Mouse (Mus musculus): ENCODE measurements around the gene Rbm34. TPM values are rescaled to one million over a fixed set of nuclear protein-coding genes. Genes with fewer than 3 reads are reported as not detected.
"Not testable (repeated sequence)": the region's sequence is repeated elsewhere in the genome, so short reads cannot be mapped to it uniquely, and the experiment has no call there.

Rbm34 gene
- polyA plus RNA-seq, 1 experiment from 2014 or later: 22.2 TPM

DNA sequence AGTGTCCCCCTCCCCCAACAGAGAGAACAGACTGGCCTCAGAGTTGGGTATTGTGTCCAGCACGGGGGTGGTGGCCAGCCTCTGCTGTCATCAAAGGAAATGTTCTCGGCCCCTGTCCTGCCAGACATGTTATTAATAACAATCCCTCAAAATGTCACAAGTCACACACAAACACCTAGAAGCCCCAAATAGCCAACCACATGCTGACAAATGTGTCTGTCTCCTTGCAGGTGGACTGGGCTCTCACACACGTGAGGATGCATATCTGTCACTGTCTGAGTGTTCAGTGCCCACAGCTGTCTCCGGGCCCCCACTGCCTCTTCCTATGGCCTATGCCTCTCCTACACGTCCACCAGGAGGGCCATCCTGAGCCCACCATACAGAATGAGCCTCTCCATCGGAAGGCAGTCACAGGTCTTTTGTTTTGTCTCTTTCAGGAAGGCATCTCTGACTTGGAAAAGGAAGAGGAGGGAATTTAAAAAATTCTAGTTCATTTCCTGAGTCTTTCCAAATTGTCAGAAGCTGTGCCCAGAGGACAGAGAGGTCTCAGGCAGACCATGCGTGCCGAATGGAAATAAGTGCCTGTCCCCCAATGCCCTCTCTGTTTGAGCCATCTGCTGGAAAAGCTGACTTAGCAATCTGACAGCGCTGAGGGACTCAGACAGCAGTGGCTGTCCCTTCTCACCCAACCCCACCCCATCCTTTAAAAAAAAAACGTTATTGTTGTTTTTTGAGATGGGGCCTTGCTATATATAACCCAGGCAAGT is 56.1 kb downstream of the Rbm34 start:
- Histone ChIP-seq H3K4me2 (no peak overlapping the region), H3K4me3 (no peak overlapping the region), H3K27ac (no peak overlapping the region), H3K27me3 (no peaks in the 10 kb centered on the region), H3K9ac (no peak overlapping the region), H3K36me3 (no peaks in the 10 kb centered on the region), H3K9me3 (no peaks in the 10 kb centered on the region), H3K4me1 (peaks cover 32% of the 10 kb centered on the region)
- 47% methylated on average over 10 of the region's 10 CpGs for WGBS
- ATAC-seq (ENCODE audit: insufficient number of reproducible peaks, low FRiP score, low TSS enrichment, low read depth): no peak

DNA sequence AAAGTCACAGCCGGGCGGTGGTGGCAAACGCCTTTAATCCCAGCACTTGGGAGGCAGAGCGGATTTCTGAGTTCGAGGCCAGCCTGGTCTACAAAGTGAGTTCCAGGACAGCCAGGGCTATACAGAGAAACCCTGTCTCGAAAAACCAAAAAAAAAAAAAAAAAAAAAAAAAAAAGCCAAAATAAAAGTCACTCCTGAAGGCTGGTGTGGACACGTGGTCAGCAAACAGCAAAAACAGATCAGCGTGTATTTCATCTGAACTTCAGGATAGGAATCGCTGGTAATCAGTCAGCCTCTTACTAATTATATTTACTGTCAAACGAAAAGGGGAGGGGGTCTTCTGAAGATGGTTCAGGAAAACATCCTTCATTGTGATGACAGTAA is 56.8 kb downstream of the Rbm34 start:
- H3K4me3 ChIP-seq; H3K9me3 ChIP-seq; H3K4me2 ChIP-seq; H3K36me3 ChIP-seq; H3K27me3 ChIP-seq; ATAC-seq (ENCODE audit: insufficient number of reproducible peaks, low FRiP score, low TSS enrichment, low read depth); H3K9ac ChIP-seq: not testable (repeated sequence)
- WGBS: 57% methylated on average over 10 of the region's 10 CpGs
- Histone ChIP-seq H3K4me1 (peaks cover 33% of the 10 kb centered on the region), H3K27ac (peak overlapping the region; percentile 81; the same call in 1 of the 2 replicates)

DNA sequence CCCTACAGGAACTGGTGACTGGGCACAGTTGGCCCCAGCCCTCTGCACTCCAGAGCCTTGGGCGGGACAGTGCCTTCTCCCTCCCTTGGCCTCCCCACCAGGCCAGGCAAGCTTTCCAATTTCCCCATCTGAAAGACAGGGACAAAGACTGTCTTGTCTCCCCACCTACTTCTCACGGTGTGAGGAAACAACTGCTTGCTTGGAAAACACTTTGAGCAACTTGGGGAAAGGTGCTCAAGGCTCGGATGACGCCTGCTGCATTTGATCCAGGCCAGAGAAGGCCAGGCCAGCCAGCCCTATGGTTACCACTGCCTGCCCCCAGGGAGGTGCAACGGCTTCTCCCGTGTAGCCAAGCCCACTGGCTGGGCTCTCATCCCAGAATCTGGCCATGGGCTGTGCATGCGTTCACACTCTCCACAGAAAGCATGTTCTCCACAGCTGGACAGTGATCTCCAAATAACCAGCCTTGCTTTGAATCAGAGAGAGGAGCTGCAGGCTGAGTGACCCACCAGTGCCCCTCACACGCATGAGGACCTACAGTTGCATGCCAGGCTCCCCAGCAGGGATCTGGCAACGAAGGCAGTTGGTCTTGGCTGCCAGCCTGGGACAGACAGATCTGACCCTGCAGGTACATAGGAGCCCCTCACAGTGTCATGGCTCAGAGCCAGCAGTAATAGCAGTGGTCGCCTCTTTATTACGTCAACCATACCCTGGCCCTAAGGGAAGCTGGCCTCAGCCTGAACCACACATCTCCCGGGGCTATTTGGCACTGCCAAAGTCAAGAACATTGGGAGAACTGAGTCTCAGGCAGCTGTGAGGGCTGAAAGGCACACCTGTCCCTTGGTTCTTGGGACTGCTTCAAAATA is 57.4 kb downstream of the Rbm34 start:
- 22% methylated on average over 12 of the region's 12 CpGs for WGBS
- H3K27ac ChIP-seq: peak overlapping the region; percentile 81
- peak; percentile 80 for ATAC-seq (ENCODE audit: insufficient number of reproducible peaks, low FRiP score, low TSS enrichment, low read depth)

DNA sequence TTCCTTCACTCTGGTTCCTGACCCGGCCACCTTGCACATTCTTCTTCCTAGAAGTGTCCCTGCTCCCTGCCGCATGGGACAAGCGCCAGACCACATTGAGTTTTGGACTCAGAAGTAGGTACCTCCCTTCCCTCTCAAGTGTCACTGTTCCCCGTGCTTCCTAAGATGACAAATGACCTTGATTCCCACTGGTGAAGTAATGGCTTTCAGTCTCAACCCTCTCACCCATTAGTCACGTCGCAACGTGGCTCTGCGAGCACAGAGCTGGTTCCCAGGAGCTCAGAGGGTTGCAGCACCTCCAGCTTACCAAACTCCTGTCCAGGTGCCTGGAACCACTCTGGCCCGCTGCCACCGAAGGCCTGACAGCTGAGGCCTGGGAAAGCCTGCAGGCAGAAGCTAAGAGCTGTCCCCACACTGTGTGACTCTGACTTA is 61.5 kb downstream of the Rbm34 start:
- Histone ChIP-seq H3K9ac (no peak overlapping the region), H3K4me1 (peaks cover 29% of the 10 kb centered on the region), H3K4me2 (no peak overlapping the region), H3K4me3 (no peak overlapping the region), H3K9me3 (no peaks in the 10 kb centered on the region), H3K36me3 (no peaks in the 10 kb centered on the region), H3K27ac (no peak overlapping the region; the same call in 1 of the 2 replicates), H3K27me3 (no peaks in the 10 kb centered on the region)
- 52% methylated on average over 10 of the region's 10 CpGs for WGBS
- ATAC-seq (ENCODE audit: insufficient number of reproducible peaks, low FRiP score, low TSS enrichment, low read depth): no peak

More for the DNA sequence above, 57.4 kb downstream of the Rbm34 start:
- Histone ChIP-seq H3K4me3 (no peak overlapping the region), H3K4me1 (peaks cover 38% of the 10 kb centered on the region), H3K9me3 (no peaks in the 10 kb centered on the region), H3K4me2 (no peak overlapping the region), H3K9ac (no peak overlapping the region), H3K27me3 (no peaks in the 10 kb centered on the region), H3K36me3 (no peaks in the 10 kb centered on the region)

DNA sequence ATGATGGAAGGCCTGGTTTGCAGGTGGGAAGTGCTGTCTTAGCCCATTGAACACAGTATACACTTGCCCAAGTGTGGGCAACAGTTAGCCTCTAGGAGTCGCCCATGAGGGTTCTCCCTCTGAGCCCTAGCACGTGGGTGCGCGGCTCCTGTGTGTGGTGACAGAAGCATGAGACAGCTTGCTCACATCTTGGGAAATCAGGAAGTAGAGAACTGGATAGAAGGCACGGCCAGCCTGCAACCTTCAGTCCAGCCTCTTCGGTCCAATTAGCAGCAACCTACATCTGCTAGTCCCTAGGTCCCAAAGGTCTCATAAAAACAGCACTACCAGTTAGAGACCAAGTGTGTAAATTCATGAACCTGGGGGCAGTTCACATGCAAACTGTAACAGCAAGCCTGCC is 62.1 kb downstream of the Rbm34 start:
- ATAC-seq (ENCODE audit: insufficient number of reproducible peaks, low FRiP score, low TSS enrichment, low read depth): no peak
- Histone ChIP-seq H3K4me3 (no peak overlapping the region), H3K9me3 (no peaks in the 10 kb centered on the region), H3K4me2 (no peak overlapping the region), H3K4me1 (peaks cover 27% of the 10 kb centered on the region), H3K36me3 (no peaks in the 10 kb centered on the region), H3K27ac (no peak overlapping the region), H3K27me3 (no peaks in the 10 kb centered on the region), H3K9ac (no peak overlapping the region)
- WGBS: 54% methylated on average over 6 of the region's 6 CpGs

DNA sequence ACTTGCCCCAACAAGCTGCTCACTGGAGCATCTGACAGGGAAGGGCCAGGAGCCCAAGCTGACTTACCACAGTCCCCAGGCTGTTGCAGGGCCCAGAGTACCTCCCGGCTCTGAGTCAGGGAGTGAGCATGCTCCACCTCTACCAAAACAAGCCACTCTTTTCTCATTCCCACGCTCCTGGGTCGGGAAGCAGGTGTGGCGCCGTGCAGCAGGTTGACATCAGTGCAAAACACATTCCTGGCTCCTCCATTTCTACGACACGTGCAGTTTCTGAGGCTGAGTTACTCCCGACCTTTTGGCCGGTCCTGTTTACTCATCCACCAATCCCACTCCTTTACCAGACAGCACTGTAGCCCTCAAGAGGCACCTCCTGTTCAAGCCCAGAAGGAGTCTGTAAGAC is 62.9 kb downstream of the Rbm34 start:
- no peak overlapping the region for H3K9ac ChIP-seq
- no peaks in the 10 kb centered on the region for H3K9me3 ChIP-seq
- ATAC-seq (ENCODE audit: insufficient number of reproducible peaks, low FRiP score, low TSS enrichment, low read depth): no peak
- peaks cover 19% of the 10 kb centered on the region for H3K4me1 ChIP-seq
- H3K4me3 ChIP-seq: no peak overlapping the region
- H3K36me3 ChIP-seq: no peaks in the 10 kb centered on the region
- no peaks in the 10 kb centered on the region for H3K27me3 ChIP-seq
- H3K4me2 ChIP-seq: no peak overlapping the region
- 64% methylated on average over 9 of the region's 9 CpGs for WGBS
- peak overlapping the region; percentile 38; the same call in 1 of the 2 replicates for H3K27ac ChIP-seq

DNA sequence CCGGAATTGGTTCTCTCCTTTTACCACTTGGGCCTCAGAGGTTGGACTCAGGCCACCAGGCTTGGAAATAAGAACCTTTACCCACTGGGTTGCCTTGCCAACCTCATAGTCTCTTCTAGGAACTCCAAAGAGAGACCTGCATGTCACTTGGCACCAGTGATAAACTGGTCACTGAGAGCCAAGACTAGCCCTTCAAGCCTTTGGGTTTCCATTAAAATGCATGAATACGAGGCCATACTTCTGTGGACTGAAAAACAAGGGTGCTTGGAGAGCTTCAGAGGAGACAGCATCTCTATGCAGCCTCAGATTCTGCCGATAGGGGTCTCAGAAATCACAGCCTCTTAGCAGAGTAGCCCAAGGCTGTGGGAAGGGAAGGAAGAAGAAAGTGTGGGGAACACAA is 63.5 kb downstream of the Rbm34 start:
- Histone ChIP-seq H3K9ac (no peak overlapping the region), H3K4me2 (no peak overlapping the region), H3K36me3 (no peaks in the 10 kb centered on the region), H3K27me3 (no peaks in the 10 kb centered on the region), H3K4me1 (peaks cover 17% of the 10 kb centered on the region), H3K4me3 (no peak overlapping the region), H3K27ac (no peak overlapping the region), H3K9me3 (no peaks in the 10 kb centered on the region)
- WGBS: 74% methylated on average over 3 of the region's 3 CpGs
- ATAC-seq (ENCODE audit: insufficient number of reproducible peaks, low FRiP score, low TSS enrichment, low read depth): no peak

DNA sequence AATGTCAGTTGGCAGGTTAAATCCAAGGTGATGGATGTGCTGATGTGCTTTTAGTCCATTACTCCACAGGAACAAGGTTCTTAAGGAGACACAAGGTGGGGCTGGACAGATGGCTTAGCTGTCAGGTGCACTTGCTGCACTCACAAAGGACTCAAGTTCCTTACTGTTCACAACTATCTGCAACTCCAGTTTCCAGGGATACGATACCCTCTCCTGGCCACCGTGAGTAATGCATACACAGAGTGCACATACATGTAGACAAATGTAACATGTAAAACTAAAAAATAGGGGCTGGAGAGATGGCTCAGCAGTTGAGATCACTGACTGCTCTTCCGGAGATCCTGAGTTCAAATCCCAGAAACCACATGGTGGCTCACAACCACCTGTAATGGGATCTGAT is 65.5 kb downstream of the Rbm34 start:
- Histone ChIP-seq H3K9ac (no peak overlapping the region), H3K4me1 (peaks cover 18% of the 10 kb centered on the region), H3K27me3 (no peaks in the 10 kb centered on the region), H3K36me3 (no peaks in the 10 kb centered on the region), H3K4me3 (no peak overlapping the region), H3K4me2 (no peak overlapping the region), H3K27ac (no peak overlapping the region), H3K9me3 (no peaks in the 10 kb centered on the region)
- ATAC-seq (ENCODE audit: insufficient number of reproducible peaks, low FRiP score, low TSS enrichment, low read depth): no peak
- WGBS: 89% methylated on average over 3 of the region's 3 CpGs

DNA sequence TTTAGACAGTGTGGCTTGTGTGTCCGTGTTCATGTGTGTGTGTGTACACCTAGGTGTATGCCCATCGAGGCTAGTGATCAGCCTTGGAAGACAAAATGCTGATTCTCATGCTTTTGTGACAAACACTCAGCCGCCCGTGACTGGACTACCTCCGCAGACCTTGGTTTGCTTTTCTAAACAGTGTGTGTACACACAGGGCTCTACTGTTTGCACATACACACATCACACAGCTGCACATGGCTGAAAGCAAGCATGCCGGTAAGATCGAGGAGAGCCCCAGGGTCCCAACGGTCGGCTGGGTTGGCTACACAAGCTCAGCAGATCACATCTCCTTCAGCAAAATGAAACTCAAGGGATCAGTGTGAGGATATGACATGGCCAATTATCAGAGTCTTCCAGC is 66.9 kb downstream of the Rbm34 start:
- no peak overlapping the region for H3K4me2 ChIP-seq
- no peaks in the 10 kb centered on the region for H3K9me3 ChIP-seq

DNA sequence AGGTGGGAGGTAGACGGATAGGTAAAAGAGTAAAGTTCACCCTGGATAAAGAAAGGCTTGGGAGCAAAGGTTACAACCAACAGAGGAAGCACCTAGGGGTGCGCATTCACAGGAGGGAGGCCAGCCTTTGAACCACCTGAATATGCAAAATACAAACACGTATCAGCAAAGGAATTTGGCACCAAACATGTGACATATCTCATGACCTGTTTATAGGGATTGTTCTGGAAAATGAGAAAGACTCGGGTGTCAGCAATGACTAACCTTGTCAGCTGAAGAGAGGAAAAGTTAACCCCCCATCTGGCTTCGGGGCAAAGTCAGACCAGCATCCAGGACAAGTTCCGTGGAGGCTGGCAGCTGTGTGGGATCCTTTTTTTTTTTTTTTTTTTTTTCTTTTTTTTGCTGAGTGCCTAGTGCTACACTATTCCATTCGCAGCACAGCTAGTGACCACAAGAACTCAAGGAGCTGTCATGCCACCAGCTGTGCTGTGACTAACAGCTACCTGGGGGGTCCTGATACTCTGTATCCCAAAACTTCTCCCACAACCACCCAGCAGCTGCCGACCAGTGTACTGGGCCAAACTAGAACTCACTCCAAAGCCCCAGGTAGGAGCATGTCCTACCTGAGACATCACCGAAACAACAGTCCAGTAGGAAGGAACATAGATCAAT is 67.5 kb downstream of the Rbm34 start:
- no peaks in the 10 kb centered on the region for H3K36me3 ChIP-seq
- WGBS: 52% methylated on average over 9 of the region's 9 CpGs
- no peak for ATAC-seq (ENCODE audit: insufficient number of reproducible peaks, low FRiP score, low TSS enrichment, low read depth)
- H3K4me3 ChIP-seq: no peak overlapping the region
- peaks cover 9% of the 10 kb centered on the region; the same call in 1 of the 2 replicates for H3K4me1 ChIP-seq
- no peaks in the 10 kb centered on the region for H3K9me3 ChIP-seq
- no peaks in the 10 kb centered on the region for H3K27me3 ChIP-seq
- H3K27ac ChIP-seq: no peak overlapping the region
- H3K9ac ChIP-seq: no peak overlapping the region
- no peak overlapping the region for H3K4me2 ChIP-seq

More for the DNA sequence above, 66.9 kb downstream of the Rbm34 start:
- H3K9ac ChIP-seq: no peak overlapping the region
- no peak for ATAC-seq (ENCODE audit: insufficient number of reproducible peaks, low FRiP score, low TSS enrichment, low read depth)
- WGBS: 89% methylated on average over 9 of the region's 9 CpGs
- peaks cover 13% of the 10 kb centered on the region; the same call in 1 of the 2 replicates for H3K4me1 ChIP-seq
- no peak overlapping the region for H3K4me3 ChIP-seq
- no peaks in the 10 kb centered on the region for H3K36me3 ChIP-seq
- H3K27me3 ChIP-seq: no peaks in the 10 kb centered on the region
- H3K27ac ChIP-seq: no peak overlapping the region

DNA sequence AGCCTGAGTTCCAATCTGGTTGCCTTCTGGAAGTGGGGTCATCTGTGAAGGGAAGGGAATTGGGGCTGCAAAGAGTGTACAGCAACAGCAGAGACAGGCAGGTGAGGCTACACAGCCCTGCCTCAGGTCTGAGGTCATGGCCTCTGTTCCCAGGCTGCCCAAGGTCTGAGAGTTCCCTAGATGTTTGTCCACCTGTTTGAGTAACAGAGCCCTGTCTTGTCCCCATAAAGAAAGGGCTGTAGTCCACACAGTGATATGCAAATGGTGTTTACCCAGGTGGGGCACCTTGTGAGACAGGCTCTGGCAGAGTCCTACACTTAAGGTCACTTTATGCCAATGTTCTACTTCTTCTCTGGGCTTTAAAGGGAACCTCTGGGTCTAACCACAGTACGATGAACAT is 69.3 kb downstream of the Rbm34 start:
- WGBS: 87% methylated on average over 1 of the region's 1 CpGs

More for the DNA sequence above, 69.3 kb downstream of the Rbm34 start:
- H3K4me1 ChIP-seq: peaks cover 5% of the 10 kb centered on the region; the same call in 1 of the 2 replicates
- no peak overlapping the region for H3K27ac ChIP-seq
- H3K4me3 ChIP-seq: no peak overlapping the region
- H3K9ac ChIP-seq: no peak overlapping the region
- H3K27me3 ChIP-seq: no peaks in the 10 kb centered on the region
- H3K9me3 ChIP-seq: no peaks in the 10 kb centered on the region
- ATAC-seq (ENCODE audit: insufficient number of reproducible peaks, low FRiP score, low TSS enrichment, low read depth): no peak
- no peaks in the 10 kb centered on the region for H3K36me3 ChIP-seq
- no peak overlapping the region for H3K4me2 ChIP-seq
